Mouse (Mus musculus) neutrophil, adult 5-6 weeks (primary cell): Measurements from ENCODE around the gene Rnls. TPM values are rescaled to one million over a fixed set of nuclear protein-coding genes. Genes with fewer than 3 reads are reported as not detected.
A peak's percentile ranks its signal among the peaks of the same experiment; 100 is the strongest.

ENCODE experiments used
- ATAC-seq: fragments of 151-379, 151-347 bp; 2 replicates; pipeline ENCODE4 v1.8.0; 2017; ENCODE audit warnings: mild to moderate bottlenecking, moderate TSS enrichment; ENCODE audit not compliant: insufficient number of reproducible peaks, poor library complexity, low FRiP score, severe bottlenecking; ENCODE audit errors: extremely low read depth
- total RNA-seq: library from RNA; stranded (forward); fragments of 200-1000 nt; gene quantifications from 2 replicates; pipeline ENCODE4 v1.2.3, GENCODE M21; 2017

The Rnls gene
- total RNA-seq, 1 experiment from 2014 or later, result 1.2 TPM

DNA sequence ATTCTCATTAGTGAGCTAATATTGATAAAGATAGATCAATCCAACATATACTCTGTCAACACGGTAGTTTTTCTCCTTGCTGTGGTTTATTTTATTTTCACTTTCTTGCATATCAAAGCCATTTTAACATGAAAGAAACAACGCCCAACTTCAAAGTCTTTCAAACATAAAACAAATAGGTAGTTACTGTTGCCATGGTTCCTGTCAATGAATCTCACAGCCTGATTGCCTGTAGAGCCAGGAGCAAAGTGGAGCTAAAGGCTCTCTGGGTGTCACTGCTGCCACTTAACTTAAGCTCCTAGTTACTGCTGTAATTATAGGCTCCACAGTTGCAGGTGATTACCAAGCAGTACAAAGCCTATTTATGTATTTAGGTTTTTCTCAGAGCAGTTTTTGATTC is 126.8 kb downstream of the Rnls start:
- no peak for ATAC-seq

DNA sequence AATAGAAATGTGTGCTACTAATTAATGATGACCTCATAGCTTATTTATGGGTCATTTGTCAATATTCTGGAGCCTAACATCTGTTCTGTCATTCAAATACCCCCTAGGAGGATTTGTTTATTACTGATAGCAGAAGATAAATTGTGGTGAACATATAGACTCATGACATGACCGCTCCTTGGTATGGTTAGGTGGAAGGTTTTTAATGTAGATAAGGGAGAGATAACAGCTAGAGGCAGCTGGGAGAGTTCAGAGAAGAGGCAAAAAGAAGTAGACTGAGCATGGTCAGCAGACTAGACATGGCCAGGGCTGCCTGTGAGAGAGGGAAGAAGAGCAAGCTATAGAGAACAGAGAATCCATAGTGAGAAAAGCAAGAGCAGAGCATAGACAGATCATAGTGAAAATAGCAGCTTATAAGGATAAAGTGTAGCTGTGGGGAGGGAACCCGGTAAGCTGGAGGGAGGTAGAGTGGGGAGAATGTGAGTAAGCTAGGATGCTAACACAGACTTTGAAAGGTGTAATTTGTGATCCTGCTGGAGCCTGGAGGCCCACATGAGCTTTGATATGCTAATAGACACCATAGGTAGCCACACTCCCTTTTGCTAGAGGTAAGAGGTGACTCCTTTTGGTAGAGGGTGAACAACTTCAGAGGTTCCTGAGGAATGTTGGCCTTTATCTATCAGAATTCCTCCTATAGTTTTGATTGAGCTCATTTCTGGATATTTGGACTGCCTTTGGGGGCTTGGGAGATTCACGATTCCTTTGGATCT is 127.7 kb downstream of the Rnls start:
- ATAC-seq, result no peak

DNA sequence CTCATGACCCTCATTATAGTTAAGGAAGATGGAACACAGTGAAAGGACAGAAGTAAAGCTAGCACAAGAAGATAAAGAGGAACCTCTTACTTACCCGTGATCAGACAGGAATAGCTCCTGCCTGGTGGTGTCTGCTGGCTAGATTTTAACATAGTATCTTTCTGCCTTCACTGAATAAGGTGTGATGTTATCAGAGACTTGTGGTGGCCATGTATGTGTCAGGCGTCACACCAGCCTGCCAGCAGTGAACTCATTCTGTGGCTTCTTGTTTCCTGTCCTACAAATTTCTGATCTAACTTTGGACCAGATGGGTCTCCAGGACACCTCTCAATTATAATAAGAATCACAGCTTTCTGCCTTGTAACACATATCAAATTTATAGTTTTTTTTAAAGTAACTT is 129.7 kb downstream of the Rnls start:
- ATAC-seq, result no peak

DNA sequence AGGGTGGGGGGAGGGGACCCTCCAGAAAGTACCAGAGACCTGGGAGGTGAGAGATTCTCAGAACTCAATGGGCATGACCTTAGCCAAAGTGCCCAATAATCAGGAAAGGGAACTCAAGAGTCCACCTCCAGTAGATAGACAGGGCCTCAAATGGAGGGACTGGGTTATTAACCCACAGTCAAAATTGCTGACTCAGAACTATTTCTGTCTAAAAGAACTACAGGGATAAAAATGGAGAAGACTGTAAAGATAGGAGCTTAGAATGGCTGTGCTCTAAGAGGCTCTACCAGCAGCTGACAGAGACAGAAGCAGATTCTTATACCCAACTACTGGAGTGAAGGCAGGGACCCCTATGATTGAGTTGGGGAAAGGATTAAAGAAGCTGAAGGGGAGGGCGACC is 132.9 kb downstream of the Rnls start:
- ATAC-seq, result no peak

DNA sequence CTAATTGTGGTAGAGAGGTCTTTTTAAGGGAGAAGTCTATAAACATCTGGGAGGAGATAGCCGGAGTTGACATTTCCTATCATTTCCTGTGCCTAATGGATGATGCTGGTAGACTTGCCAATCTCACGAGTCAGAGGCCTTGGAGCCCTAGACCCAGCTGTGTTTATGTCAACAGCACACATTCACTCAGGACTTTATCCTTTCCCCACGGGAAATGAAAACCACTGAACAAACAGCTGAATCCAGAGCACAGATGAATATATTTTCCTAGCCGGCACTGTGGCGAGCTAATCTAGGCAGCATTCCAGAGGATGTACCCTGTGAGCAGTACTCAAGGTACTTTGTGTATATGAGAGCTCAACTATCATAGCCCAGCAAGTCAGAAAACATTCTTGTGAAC is 138.2 kb downstream of the Rnls start:
- ATAC-seq, result no peak

DNA sequence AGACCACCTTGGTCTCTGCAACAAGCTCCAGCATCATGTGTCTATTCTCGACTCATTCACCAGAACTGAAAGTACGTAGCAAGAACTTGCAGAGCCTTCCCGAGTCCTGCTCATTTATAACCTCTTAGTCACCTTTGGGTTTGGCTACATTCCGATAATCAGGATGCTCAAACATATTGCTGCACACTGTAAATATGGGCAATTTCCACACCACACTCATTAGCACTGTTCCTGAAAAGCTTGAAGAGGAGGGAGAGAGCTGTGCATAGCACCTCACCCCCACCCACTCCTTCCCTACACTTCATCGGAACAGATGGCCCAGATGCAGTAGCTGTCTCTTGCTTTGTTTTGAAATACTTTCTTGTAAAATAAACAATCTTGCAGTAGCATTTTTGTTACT is 139.9 kb downstream of the Rnls start:
- ATAC-seq, result no peak

DNA sequence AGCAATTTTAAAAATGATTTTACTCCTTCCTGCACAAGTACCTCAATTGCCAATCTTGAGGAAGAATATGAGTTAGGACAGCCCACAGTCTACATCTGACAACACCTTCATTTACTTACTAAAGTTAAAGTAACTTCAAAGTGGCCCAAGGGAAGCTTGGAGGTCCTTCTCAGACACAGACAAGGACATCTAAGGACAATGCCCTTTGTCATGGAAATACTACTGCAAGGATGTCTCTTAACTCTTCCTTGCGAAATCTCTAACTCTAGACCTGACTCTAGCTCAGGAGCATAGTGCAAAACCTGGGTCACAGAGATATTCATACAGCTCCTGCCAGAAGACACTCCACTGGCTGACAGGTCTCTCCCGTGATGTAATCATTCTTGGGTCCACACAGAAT is 147.9 kb downstream of the Rnls start:
- no peak for ATAC-seq

DNA sequence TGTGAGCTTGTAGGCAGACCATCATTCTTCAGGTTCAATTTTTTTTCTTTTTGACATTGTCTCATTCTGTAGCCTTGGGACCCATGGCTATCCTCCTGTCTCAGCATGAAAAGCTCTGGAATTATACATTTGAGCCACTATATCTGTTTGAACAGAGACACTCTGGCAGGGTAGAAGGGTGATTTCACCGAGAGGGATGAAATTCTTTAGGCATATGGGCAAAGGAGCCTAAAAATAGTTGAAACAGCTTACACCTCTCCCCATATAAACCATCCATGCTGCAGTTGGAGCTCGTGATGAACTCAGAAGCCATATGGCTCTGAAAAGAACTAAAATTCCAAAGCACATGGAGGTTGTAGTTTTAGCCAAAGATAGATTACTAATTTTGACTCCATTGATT is 151.7 kb downstream of the Rnls start:
- ATAC-seq, result no peak

DNA sequence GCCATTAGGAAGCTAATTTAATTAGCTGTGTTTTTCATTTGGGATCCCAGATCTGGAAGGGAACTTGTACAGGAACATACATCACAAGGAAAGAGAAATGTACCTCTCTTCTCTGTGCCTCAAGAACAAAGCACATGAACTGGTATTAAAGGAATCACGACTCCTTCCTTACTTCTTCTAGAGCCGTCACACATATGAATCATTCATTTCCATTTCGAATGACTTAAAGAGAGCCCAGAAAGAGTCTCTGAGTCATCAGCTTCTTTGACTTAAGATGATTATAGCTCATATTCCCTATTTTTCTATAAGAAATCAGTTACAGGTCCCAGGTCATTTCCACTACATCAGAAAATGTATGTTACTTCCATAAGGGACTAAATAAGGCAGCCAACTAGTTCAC is 159.2 kb downstream of the Rnls start:
- no peak for ATAC-seq

DNA sequence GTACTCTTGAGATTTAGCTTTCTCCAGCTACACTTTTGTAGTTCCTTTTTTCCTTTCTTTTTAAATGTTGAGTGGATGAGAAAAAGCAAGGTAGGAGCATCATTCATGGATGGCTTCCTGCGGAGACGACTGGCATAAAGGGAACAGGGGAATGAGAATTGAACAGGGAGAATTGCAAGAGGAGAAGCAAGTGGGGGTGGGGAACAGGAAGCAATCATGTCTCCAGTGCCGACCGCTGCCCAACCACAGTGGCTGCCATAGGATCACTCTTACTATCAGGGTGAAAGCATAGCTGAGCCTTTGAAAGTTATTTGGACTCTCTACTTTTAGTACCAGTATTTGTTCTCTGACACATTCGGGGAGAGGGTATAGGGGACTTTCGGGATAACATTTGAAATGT is 160.8 kb downstream of the Rnls start:
- no peak for ATAC-seq

DNA sequence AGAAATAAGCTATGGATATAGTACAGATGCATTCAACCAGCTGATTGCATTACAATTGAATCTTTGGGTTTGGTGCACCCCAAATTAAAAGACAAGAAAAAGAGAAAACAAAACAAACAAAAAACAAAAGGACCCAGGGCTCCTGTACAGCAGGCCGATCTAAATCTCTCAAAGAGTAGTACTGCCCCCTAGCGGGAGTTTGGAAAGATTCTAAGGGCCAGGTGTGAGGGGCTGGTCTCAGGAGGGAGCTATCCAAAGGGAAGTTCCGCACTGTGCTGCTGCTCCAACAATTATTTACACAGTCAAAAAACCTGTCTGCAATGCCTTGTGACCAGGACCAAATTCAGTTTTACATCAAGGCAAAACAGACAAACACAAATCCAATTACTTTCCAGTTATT is 165.1 kb downstream of the Rnls start:
- ATAC-seq, result peak; percentile 73

DNA sequence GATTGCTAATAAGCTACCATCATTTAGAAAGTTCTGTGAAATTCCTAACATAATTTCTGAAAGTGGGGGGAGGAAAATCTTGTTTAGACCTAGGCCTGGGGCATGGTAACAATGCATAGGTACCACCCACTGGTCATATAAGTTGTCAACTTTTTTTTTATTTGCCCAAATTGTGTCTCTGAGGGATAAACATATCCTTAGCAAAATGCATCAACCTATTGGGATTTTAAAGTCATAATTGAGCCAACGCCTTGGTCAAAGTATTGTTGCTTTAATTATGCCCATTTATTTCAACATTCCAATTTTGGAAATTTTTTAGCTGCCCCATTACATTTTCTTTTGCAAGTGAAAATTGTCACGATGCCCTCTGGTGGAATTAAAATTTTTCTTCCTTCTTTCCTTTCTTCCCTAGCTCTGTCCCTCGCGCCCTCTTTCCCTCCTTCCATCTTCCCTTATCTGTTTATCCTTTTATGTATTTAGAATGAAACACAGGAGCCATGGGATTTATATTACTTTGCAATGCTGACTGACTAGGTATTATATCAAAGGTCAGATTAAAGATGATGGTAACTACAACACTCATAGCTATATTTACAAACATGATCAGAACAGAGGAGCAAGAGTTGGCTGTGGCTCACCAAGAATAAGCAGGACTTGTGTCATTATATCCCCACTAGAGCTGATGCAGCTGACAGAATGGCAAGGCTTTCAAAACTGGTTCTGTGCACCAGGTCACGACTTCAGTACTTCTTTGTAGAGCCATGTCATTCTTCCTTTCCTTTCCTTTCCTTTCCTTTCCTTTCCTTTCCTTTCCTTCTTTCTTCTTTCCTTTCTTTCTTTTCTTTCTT is 166.0 kb downstream of the Rnls start:
- ATAC-seq, result no peak

DNA sequence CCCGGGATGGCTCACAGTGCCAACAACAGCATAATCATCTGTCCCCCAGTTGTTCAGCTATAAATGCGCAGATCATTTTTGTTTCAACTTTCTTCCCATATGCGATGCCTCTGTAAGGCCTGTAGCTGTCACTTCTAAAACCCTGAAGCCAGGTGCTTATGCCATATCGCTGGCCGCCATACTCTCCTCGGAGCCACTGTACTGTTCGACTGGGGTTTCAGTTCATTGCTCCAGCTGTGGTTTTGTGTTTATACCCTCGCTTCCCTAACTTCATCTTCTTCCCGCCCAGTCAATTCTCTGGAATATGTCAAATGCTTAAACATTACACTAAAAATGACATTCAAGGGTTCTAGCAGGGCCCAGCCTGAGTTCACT is 167.1 kb downstream of the Rnls start:
- no peak for ATAC-seq

DNA sequence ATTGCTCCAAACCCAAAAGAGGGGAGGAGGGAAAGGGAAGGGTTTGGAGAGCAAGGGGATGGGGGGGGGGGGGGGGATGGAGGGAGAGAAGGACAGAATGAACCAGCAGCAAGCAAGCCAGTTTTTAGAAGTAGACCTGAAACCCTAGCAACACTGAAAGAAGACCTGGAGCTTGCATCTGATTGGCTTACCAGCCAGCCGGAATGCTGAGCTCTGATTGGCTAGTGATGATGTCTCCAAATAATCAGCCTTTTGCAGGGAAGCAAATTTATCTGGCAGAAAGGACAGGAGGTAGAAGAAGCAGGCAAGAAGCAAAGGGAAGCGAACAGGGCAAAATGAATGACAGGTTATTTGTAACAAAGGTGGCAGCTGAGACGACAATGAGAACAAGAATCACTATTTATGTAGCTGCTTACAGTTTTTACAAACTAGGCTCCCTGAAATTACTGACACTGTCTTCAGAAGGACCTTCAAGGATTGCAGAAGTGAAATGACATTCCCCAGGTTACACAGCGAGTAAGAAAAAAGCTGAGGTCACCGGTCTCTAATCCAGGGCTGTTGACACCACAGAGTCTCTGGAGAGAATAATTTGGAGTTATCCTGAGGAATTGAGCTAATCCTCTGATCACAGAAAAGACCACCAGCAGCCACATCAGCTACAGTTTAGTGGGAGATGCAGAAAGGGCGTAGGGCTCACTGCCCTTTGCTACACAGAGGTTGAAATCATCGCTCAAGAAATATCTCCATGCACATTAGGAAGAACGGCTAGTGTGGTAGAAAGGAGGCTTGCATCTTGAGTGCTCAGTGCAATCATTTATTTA is 167.7 kb downstream of the Rnls start:
- no peak for ATAC-seq

DNA sequence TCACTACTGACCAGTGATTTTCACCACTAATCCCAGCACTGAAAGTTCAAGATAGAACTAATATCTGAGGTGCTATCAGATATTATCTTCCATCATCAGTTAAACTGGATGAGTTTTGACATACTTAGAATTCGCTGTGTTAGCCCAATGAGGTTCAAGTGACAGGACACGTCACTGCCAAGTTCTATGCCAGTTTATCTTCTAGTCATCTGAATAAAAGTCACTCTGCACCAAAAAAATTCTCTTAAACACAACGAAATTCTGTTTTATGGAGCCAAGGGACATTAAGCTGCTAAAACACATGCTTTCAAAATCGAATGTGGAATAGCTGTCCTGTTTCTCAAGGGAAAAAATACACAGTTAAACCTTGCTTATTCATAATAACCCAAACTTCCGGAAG is 168.3 kb downstream of the Rnls start:
- no peak for ATAC-seq

DNA sequence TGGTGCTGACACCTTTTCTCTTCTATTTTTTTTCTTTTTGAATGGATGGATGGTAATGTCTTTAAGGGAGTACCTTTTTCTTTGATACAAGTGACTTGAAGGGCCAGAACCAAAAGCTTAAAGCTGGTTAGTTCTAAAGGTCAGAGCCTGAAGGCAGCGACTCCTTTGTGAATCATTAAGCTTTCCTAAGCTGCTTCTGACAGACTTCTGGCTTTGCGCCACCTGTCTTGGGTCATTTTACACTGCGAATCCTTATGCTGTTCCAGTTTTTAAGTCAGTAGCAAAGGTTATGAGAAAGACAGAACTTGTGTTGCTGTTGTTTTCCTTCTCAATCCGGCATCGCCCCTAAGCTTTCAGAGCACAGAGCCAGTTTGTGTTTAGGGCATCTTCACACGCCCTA is 168.8 kb downstream of the Rnls start:
- ATAC-seq, result no peak

DNA sequence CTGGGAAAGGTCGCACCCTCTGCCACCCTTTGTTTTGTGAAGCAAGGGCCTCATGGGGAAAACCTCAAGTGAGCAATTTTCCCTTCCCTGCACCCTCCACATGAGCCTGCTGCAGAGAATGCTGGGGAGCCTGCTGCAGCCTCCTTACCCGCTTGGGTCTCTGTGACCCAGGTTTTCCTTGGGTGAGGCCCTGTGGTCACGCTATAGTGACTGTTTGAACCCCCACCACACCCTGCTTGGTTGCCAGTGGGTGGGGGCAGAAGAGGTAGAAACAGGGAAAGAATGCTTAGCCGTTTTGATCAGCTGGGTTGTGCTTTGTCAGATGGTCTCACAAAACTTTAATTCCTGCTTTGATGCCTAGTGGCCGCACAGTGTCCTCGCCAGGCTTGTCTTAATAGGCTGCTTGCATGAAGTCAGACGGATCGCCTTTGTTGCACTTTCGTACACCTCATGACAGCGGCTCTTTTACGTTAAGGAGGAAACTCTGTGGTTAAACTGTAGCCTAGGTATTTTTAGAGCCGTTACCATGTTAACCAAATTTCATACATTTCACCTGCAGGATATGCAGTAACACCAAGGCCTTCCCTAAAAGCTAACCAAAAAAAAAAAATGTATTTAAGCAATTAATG is 169.4 kb downstream of the Rnls start:
- peak; percentile 75 for ATAC-seq

DNA sequence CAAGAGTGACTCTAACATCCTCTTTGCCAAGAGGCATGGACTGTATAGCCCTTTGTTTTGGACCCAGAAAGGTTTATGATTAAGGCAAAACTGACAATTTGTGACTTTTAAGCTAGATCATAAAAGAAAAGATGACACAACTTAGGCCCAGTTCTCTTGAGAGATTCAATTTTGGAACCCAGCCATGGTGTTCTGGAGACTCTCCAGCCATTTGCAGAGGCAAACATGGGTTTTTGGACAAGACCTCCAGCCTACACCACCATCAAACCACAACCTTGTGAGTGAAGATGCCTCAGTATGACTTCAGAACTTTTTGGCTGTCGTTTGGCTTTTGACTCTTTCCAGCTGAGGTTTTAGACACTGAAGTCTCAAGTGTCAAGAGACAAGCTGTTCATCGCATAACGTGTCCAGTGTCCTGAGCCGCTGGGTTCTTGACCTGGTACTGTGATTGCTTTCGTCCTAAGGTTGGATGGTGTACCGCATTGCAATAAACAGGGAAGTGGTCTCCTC is 174.2 kb downstream of the Rnls start:
- ATAC-seq, result no peak

DNA sequence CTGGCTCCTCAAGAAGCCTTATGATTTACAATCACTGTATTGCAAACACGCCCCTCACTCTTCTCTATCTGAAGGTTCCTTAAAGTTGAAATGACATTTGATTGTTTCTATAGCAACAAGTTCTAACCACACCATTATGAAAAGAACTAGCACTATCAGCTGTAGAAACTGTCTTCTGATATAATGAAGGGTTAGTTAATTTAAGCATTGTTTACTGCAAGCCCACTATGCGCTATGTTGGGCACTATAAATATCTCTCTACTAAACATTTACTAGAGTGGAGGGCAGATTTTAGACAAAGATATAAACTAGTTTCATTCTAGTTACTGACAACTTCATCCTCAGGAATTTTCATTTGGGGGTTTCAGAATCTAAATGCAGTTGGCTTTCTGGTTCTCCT is 182.4 kb downstream of the Rnls start:
- no peak for ATAC-seq
